Mouse (Mus musculus) thymus, postnatal 25 days (tissue): ENCODE results near the gene Glb1l3.
A peak's percentile ranks its signal among the peaks of the same experiment; 100 is the strongest.
"Not testable (repeated sequence)": the region's sequence is repeated elsewhere in the genome, so short reads cannot be mapped to it uniquely, and the experiment has no call there.

Source experiments
- DNase-seq: peaks from one replicate; pipeline ENCODE4 v3.0.0; 2022

Gene Glb1l3

GRCm38 (mm10) chr9:26860751-26861150, at the start of gene Glb1l3:
Gene Glb1l3 (minus strand): TSS chr9:26860890.
- DNase-seq: no peak

- DNase-seq: not testable (repeated sequence)
Observed at GRCm38 (mm10) chr9:26869856-26870255, 9.2 kb upstream of the Glb1l3 start.

GRCm38 (mm10) chr9:26831089-26831488, 29.6 kb downstream of the Glb1l3 start:
- no peak for DNase-seq

- no peak for DNase-seq
Observed at GRCm38 (mm10) chr9:26819942-26820341, 40.7 kb downstream of the Glb1l3 start.

GRCm38 (mm10) chr9:26808735-26809134, 52.0 kb downstream of the Glb1l3 start:
- no peak for DNase-seq

- peak; percentile 16 for DNase-seq
Observed at GRCm38 (mm10) chr9:26805935-26806666, 54.6 kb downstream of the Glb1l3 start, which contains the start of gene Glb1l2. Gene Glb1l2 (minus strand): TSS chr9:26806468.

GRCm38 (mm10) chr9:26804321-26804720, 56.4 kb downstream of the Glb1l3 start:
- DNase-seq: no peak

GRCm38 (mm10) chr9:26800357-26800756, 60.3 kb downstream of the Glb1l3 start:
- DNase-seq: no peak

GRCm38 (mm10) chr9:26798731-26799130, 62.0 kb downstream of the Glb1l3 start:
- no peak for DNase-seq

GRCm38 (mm10) chr9:26798205-26798604, 62.5 kb downstream of the Glb1l3 start:
- DNase-seq: no peak

GRCm38 (mm10) chr9:26792829-26793228, 67.9 kb downstream of the Glb1l3 start:
- no peak for DNase-seq

- DNase-seq: no peak
Observed at GRCm38 (mm10) chr9:26783414-26783975, 77.2 kb downstream of the Glb1l3 start.

GRCm38 (mm10) chr9:26778421-26778820, 82.3 kb downstream of the Glb1l3 start:
- DNase-seq: no peak

GRCm38 (mm10) chr9:26776122-26776902, 84.4 kb downstream of the Glb1l3 start:
- DNase-seq: no peak

- DNase-seq: no peak
Observed at GRCm38 (mm10) chr9:26775700-26776099, 85.0 kb downstream of the Glb1l3 start.

GRCm38 (mm10) chr9:26768181-26768580, 92.5 kb downstream of the Glb1l3 start:
- DNase-seq: no peak
